Mouse (Mus musculus) stomach, postnatal 0 days (tissue): ENCODE results near the gene Exosc7.

ENCODE experiments used
- CTCF ChIP-seq: IDR thresholded peaks from 2 replicates; pipeline ENCODE4 v1.5.1; 2016; ENCODE audit warnings: antibody characterized with exemption, low read depth, mild to moderate bottlenecking, moderate library complexity
- EP300 ChIP-seq: optimal IDR thresholded peaks from 2 replicates; pipeline ENCODE3; 2016; ENCODE audit warnings: antibody characterized with exemption

DNA sequence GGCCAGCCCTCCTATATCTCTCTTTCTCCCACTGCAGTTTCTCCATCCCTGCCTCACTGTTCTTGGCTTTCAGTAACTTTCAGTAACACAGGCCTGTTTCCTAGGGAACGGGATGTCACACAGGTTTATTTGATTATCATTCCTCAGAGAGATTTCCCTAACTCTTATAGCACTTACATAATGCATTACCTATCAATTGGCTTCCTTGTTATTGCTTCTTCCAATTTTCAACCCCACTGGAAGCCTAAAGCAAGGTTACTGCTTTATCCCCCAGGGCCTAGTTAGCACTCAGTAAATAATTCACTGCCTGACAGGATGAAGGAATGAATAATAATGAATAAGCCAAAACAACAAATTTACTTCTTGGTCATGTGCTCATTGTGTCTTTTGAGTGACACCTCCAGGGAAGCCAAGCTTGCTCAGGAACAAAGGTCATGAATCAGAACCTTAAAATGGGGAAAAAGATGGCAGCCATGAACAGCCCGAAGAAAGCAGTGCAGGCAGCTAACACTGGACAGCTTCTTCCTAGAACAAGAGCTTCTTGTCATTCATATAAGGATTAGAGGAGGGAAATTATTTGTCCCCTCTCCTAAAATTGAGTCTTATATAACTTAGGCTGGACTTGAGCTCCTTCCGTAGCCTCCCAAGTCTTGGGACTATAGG lies 52.9 kb downstream of the Exosc7 start:
- TF ChIP-seq CTCF = no peak
- no peak for TF ChIP-seq EP300
